Mouse (Mus musculus) 416B (cell line): Measurements from ENCODE around the gene Ifitm2.
"Not testable (repeated sequence)": the region's sequence is repeated elsewhere in the genome, so short reads cannot be mapped to it uniquely, and the experiment has no call there.

Experiments
- DNase-seq: peaks from one replicate; pipeline ENCODE4 v3.0.0; 2011; ENCODE audit warnings: low read depth

Ifitm2 gene

GRCm38 (mm10) chr7:140955758-140956555 is at the start of gene Ifitm2, which contains the start of gene Gm45717:
Gene Ifitm2 (minus strand): TSS chr7:140955987.
Gene Gm45717 (minus strand): TSS chr7:140955937.
- DNase-seq = peak; percentile 97

GRCm38 (mm10) chr7:141003248-141004010 is 47.6 kb upstream of the Ifitm2 start:
- DNase-seq = no peak

GRCm38 (mm10) chr7:141000881-141001708 is 45.3 kb upstream of the Ifitm2 start:
- no peak for DNase-seq

- peak; percentile 94 for DNase-seq
Observed at GRCm38 (mm10) chr7:140998853-140999700, 43.3 kb upstream of the Ifitm2 start.

- peak; percentile 87 for DNase-seq
Observed at GRCm38 (mm10) chr7:140997817-140998216, 42.0 kb upstream of the Ifitm2 start.

- DNase-seq = peak; percentile 82
Observed at GRCm38 (mm10) chr7:140991117-140991689, 35.4 kb upstream of the Ifitm2 start.

- DNase-seq = peak; percentile 90
Observed at GRCm38 (mm10) chr7:140990622-140991021, 34.8 kb upstream of the Ifitm2 start.

- DNase-seq = peak; percentile 75
Observed at GRCm38 (mm10) chr7:140990185-140990584, 34.4 kb upstream of the Ifitm2 start.

- peak; percentile 58 for DNase-seq
Observed at GRCm38 (mm10) chr7:140989022-140989421, 33.2 kb upstream of the Ifitm2 start.

GRCm38 (mm10) chr7:140987182-140988138 is 31.7 kb upstream of the Ifitm2 start:
- no peak for DNase-seq

GRCm38 (mm10) chr7:140982971-140983370 is 27.2 kb upstream of the Ifitm2 start:
- no peak for DNase-seq

GRCm38 (mm10) chr7:140981704-140982103 is 25.9 kb upstream of the Ifitm2 start:
- DNase-seq = peak; percentile 98

- DNase-seq = not testable (repeated sequence)
Observed at GRCm38 (mm10) chr7:140976720-140977119, 20.9 kb upstream of the Ifitm2 start.

GRCm38 (mm10) chr7:140975465-140975864 is 19.7 kb upstream of the Ifitm2 start:
- no peak for DNase-seq

- no peak for DNase-seq
Observed at GRCm38 (mm10) chr7:140974940-140975339, 19.2 kb upstream of the Ifitm2 start.

GRCm38 (mm10) chr7:140973396-140974165 is 17.8 kb upstream of the Ifitm2 start:
- DNase-seq = no peak

GRCm38 (mm10) chr7:140971479-140972171 is 15.8 kb upstream of the Ifitm2 start:
- no peak for DNase-seq

- no peak for DNase-seq
Observed at GRCm38 (mm10) chr7:140970931-140971330, 15.1 kb upstream of the Ifitm2 start.
